Mouse (Mus musculus) midbrain, embryonic 14.5 days (tissue): ENCODE data around the gene Calcoco2. TPM values are rescaled to one million over a fixed set of nuclear protein-coding genes. Genes with fewer than 3 reads are reported as not detected.

Source experiments
- ATAC-seq: fragments of 200-750 bp; cut with Nextera tagmentation; 2 replicates; pipeline ENCODE4 v1.8.0; 2017; ENCODE audit warnings: moderate number of reproducible peaks, moderate library complexity; ENCODE audit not compliant: low FRiP score, low TSS enrichment
- DNase-seq: peaks from one replicate; pipeline ENCODE4 v3.0.0-alpha.2; 2015
- H3K27ac ChIP-seq: fragments of 300-500 bp; sonication (generic); replicated peaks from 2 replicates; pipeline ENCODE4 v1.5.1; 2014; ENCODE audit warnings: mild to moderate bottlenecking, low read depth, low read length, moderate library complexity
- H3K27me3 ChIP-seq: fragments of 300-500 bp; sonication (generic); 2 replicates; pipeline ENCODE4 v1.6.1; 2014; ENCODE audit warnings: low read length, control low read depth, mixed read lengths; ENCODE audit not compliant: control insufficient read depth, insufficient read depth
- H3K36me3 ChIP-seq: fragments of 300-500 bp; sonication (generic); 2 replicates; pipeline ENCODE4 v1.6.1; 2014; ENCODE audit warnings: low read length, control low read depth; ENCODE audit not compliant: control insufficient read depth, insufficient read depth
- H3K4me1 ChIP-seq: fragments of 300-500 bp; sonication (generic); 2 replicates; pipeline ENCODE4 v1.6.1; 2014; ENCODE audit warnings: mild to moderate bottlenecking, antibody characterized with exemption, low read length, control low read depth; ENCODE audit not compliant: control insufficient read depth, insufficient read depth
- H3K4me2 ChIP-seq: fragments of 300-500 bp; sonication (generic); 2 replicates; pipeline ENCODE4 v1.6.1; 2014; ENCODE audit warnings: mild to moderate bottlenecking, low read length, moderate library complexity
- H3K4me3 ChIP-seq: fragments of 300-500 bp; sonication (generic); replicated peaks from 2 replicates; pipeline ENCODE4 v1.5.1; 2014; ENCODE audit warnings: low read depth, low read length
- H3K9ac ChIP-seq: fragments of 300-500 bp; sonication (generic); replicated peaks from 2 replicates; pipeline ENCODE4 v1.6.1; 2014; ENCODE audit warnings: mild to moderate bottlenecking, low read length, moderate library complexity
- H3K9me3 ChIP-seq: fragments of 300-500 bp; sonication (generic); 2 replicates; pipeline ENCODE4 v1.6.1; 2016; ENCODE audit warnings: low read length, control low read depth, mixed read lengths; ENCODE audit not compliant: control insufficient read depth
- WGBS: fragments of 180-500 bp; shearing (Covaris S2); extraction: QIAGEN DNeasy Blood & Tissue Kit; methylation state at CpG from one replicate; pipeline ENCODE4 v1.1.7; 2014; 5-methylcytosine and 5-hydroxymethylcytosine counted together
- polyA plus RNA-seq: library from polyadenylated mRNA; unstranded; fragments of >200 nt; fragmentation: Nextera tagmentation; extraction: Ambion mirVana; gene quantifications from 2 replicates; pipeline ENCODE4 v1.2.1, GENCODE M21; 2014

The Calcoco2 gene
- polyA plus RNA-seq, 1 experiment from 2014 or later: not detected

- Histone ChIP-seq H3K27ac (no peak overlapping the region), H3K4me2 (no peak overlapping the region), H3K4me3 (no peak overlapping the region), H3K36me3 (peaks cover 79% of the 10 kb centered on the region), H3K9ac (no peak overlapping the region), H3K27me3 (no peaks in the 10 kb centered on the region), H3K4me1 (peaks cover 6% of the 10 kb centered on the region), H3K9me3 (no peaks in the 10 kb centered on the region)
- DNase-seq (no peak), ATAC-seq (no peak)
- WGBS: 95% methylated on average over 4 of the region's 4 CpGs
Observed at GRCm38 (mm10) chr11:96058309-96058708, 53.5 kb downstream of the Calcoco2 start.

GRCm38 (mm10) chr11:96050854-96051253, 60.9 kb downstream of the Calcoco2 start:
- no peaks in the 10 kb centered on the region for H3K9me3 ChIP-seq
- H3K4me1 ChIP-seq: no peaks in the 10 kb centered on the region
- H3K36me3 ChIP-seq: peaks cover 92% of the 10 kb centered on the region
- ATAC-seq (no peak), DNase-seq (no peak)
- no peak overlapping the region for H3K4me2 ChIP-seq
- H3K27ac ChIP-seq: no peak overlapping the region
- H3K4me3 ChIP-seq: no peak overlapping the region
- H3K27me3 ChIP-seq: no peaks in the 10 kb centered on the region
- 95% methylated on average over 3 of the region's 3 CpGs for WGBS
- H3K9ac ChIP-seq: no peak overlapping the region

GRCm38 (mm10) chr11:96049939-96050338, 61.8 kb downstream of the Calcoco2 start:
- H3K36me3 ChIP-seq: peaks cover 89% of the 10 kb centered on the region
- WGBS: 87% methylated on average over 4 of the region's 4 CpGs
- ATAC-seq: no peak

More at GRCm38 (mm10) chr11:96049939-96050338, 61.8 kb downstream of the Calcoco2 start:
- Histone ChIP-seq H3K9ac (no peak overlapping the region), H3K4me1 (no peaks in the 10 kb centered on the region), H3K4me2 (no peak overlapping the region), H3K4me3 (no peak overlapping the region), H3K27me3 (no peaks in the 10 kb centered on the region), H3K27ac (no peak overlapping the region), H3K9me3 (no peaks in the 10 kb centered on the region)
- no peak for DNase-seq

Other genes starting within 250 kb of the Calcoco2 start
- gene B4galnt2, start 197.1 kb downstream of the Calcoco2 start, polyA plus RNA-seq: not detected in 2 replicates
- gene Igf2bp1, start 106.0 kb downstream of the Calcoco2 start, polyA plus RNA-seq: 10.7 and 11.1 TPM in 2 replicates
- not detected in 2 replicates for gene Gip, start 87.4 kb downstream of the Calcoco2 start, polyA plus RNA-seq
- 45.3 and 77.5 TPM in 2 replicates for gene Snf8, start 77.1 kb downstream of the Calcoco2 start, polyA plus RNA-seq
- gene Ube2z, start 46.6 kb downstream of the Calcoco2 start, polyA plus RNA-seq: 32.3 and 32.7 TPM in 2 replicates
- 679 and 959 TPM in 2 replicates for gene Atp5g1, start 36.3 kb downstream of the Calcoco2 start, polyA plus RNA-seq
- not detected in 2 replicates for gene Ttll6, start 21.8 kb upstream of the Calcoco2 start, polyA plus RNA-seq
- not detected in 2 replicates for gene Hoxb13, start 82.4 kb upstream of the Calcoco2 start, polyA plus RNA-seq
- not detected in 2 replicates for gene Hoxb9, start 159.5 kb upstream of the Calcoco2 start, polyA plus RNA-seq
- gene Hoxb8, start 169.9 kb upstream of the Calcoco2 start, polyA plus RNA-seq: not detected in 2 replicates
- gene Hoxb7, start 174.7 kb upstream of the Calcoco2 start, polyA plus RNA-seq: not detected in 2 replicates
- not detected in 2 replicates for gene Hoxb6, start 180.5 kb upstream of the Calcoco2 start, polyA plus RNA-seq
- gene Hoxb5, start 191.4 kb upstream of the Calcoco2 start, polyA plus RNA-seq: not detected in 2 replicates
- gene Hoxb4, start 206.3 kb upstream of the Calcoco2 start, polyA plus RNA-seq: not detected in 2 replicates
- gene Hoxb3, start 211.4 kb upstream of the Calcoco2 start, polyA plus RNA-seq: not detected in 2 replicates
- 0.17 TPM in 1 of 2 replicates, not detected in the other for gene Hoxb2, start 238.6 kb upstream of the Calcoco2 start, polyA plus RNA-seq